Mouse (Mus musculus) CD4-positive, CD25-positive, alpha-beta regulatory T cell (primary cell): ENCODE data around the gene Entpd5. TPM values are rescaled to one million over a fixed set of nuclear protein-coding genes. Genes with fewer than 3 reads are reported as not detected.

Source experiments
- polyA plus RNA-seq: library from polyadenylated mRNA; unstranded; fragments of 100-300 nt; shearing (Covaris generic); gene quantifications from one replicate; pipeline ENCODE4 v1.2.1, GENCODE M21; 2017

The Entpd5 gene
- 43.0 TPM for polyA plus RNA-seq

GRCm38 (mm10) chr12:84408819-84409507 lies at the start of gene Entpd5, which contains the start of gene Bbof1:
Entpd5 (minus strand) TSS chr12:84409029.
Bbof1 (plus strand) TSS chr12:84409071.

GRCm38 (mm10) chr12:84450718-84451646 lies 42.2 kb upstream of the Entpd5 start, which contains the start of the genes Aldh6a1 and Lin52:
Aldh6a1 (minus strand) TSS chr12:84451004.
Lin52 (plus strand) TSS chr12:84451422.

GRCm38 (mm10) chr12:84416834-84417604 lies 8.2 kb upstream of the Entpd5 start, which contains the start of gene Rnf113a2:
Rnf113a2 (plus strand) TSS chr12:84417196.

GRCm38 (mm10) chr12:84361555-84362489 lies 47.0 kb downstream of the Entpd5 start, which contains the start of the genes Coq6 and Fam161b:
Coq6 (plus strand) TSS chr12:84361657.
Fam161b (minus strand) TSS chr12:84361833.

Other genes with a start within 250 kb of the Entpd5 start
- 23.7 TPM for gene Elmsan1, start 190.1 kb downstream of the Entpd5 start, polyA plus RNA-seq
- 33.3 TPM for gene Ptgr2, start 123.8 kb downstream of the Entpd5 start, polyA plus RNA-seq
- gene Zfp410, start 92.2 kb downstream of the Entpd5 start, polyA plus RNA-seq = 61.4 TPM
- gene Coq6, start 47.4 kb downstream of the Entpd5 start, polyA plus RNA-seq = 26.4 TPM
- 0.84 TPM for gene Fam161b, start 47.2 kb downstream of the Entpd5 start, polyA plus RNA-seq
- gene Bbof1, start within 50 bp of the Entpd5 start, polyA plus RNA-seq = 1.4 TPM
- gene Rnf113a2, start 8.2 kb upstream of the Entpd5 start, polyA plus RNA-seq = 32.0 TPM
- gene Aldh6a1, start 42.0 kb upstream of the Entpd5 start, polyA plus RNA-seq = 20.4 TPM
- gene Lin52, start 42.4 kb upstream of the Entpd5 start, polyA plus RNA-seq = 21.1 TPM
- not detected for gene Vsx2, start 160.7 kb upstream of the Entpd5 start, polyA plus RNA-seq
- gene Abcd4, start 208.4 kb upstream of the Entpd5 start, polyA plus RNA-seq = 25.2 TPM
- 0.13 TPM for gene Vrtn, start 232.0 kb upstream of the Entpd5 start, polyA plus RNA-seq